Mouse (Mus musculus): ENCODE measurements around the gene Trim2.
A peak's percentile ranks its signal among the peaks of the same experiment; 100 is the strongest.

The Trim2 gene

DNA sequence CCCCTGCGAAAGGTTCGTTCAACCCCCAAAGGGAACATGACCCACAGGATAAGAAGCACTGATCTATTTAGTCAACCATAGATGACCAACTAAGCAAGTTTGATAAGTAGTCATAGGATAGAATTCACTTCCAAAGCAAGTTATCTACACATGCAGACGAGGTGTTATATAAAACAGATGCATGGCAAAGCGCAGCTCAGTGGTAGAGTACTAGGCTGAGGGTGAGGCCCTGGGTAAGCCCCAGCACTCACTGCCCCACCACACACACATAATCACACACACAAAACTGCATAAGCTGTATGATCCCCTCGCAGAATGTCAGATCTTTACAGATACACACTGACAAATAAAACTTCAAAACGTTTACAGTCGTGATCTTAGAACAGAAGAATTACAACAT lies 170.2 kb downstream of the Trim2 start:
- DNase-seq (ENCODE audit: low spot score): no peak

DNA sequence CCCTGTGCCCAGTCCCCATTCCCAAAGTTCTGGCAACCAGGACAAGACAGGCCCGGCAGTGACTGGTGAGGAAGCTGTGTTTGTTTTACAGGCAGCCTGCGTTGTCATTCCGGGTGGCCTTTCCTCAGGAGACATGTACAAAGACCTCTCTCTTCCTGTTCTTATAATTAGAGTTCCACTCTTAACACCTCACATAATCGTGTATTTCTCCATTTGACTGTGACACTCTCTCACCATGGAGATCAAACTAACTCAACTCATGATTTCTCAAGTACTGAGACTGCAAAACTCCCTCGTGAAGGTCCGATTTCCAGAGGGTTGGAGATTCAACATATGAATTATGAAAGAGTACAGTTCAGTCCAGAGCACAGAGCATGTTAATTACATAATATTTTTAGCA lies 170.7 kb downstream of the Trim2 start:
- no peak for DNase-seq (ENCODE audit: low spot score)

DNA sequence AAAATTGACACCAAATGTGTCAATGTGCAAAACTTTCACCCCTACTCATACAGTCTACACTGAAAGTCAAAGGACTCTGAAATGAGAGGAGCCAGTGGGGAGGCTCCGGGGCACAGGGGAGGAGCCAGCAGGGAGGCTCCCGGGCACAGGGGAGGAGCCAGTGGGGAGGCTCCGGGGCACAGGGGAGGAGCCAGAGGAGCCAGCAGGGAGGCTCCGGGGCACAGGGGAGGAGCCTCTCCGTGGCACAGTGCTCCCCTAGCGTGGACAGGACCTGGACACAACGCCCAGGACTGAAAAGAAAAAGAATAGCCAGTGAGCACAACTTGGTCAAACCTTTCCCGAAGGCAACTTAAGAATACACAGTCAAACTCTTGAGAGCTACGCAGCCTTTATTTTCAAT lies 171.3 kb downstream of the Trim2 start:
- peak; percentile 47 for DNase-seq (ENCODE audit: low spot score)

DNA sequence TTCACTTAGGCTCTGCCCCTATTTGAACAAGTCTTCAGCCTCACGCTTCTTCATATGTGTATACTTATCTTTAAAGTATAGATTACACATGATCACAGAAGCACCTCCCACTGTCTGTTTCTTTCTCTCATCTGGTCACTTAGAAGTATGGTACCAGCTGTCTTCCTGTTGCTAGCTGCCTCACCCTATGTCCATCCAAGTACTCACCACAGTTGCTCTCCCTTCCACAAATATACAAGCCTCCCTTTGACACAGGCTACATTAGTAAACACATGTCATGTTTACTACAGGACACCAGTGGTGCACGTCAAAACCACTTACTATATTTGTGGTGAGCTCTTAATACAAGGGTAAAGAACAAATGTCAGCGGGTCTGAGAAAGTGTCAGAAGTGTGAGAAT lies 175.3 kb downstream of the Trim2 start:
- no peak for DNase-seq (ENCODE audit: low spot score)

DNA sequence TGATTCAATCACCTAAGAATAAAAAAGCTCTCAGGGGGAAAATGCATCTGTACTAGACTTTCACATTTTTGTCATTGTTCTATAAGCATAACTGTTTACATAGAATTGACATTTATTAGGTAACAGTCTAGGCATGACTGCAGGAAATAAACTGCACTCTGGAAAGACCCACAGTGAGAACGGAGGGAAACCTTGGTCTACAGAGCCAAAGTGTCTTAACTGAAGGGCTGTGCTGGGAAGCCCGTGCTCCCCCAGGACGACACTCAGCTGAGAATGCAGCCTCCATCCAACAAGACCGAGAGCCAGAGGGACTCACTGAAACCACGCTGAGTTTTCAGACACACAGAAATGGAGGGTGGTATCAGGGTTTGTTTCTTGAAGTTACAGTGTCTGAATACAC lies 175.9 kb downstream of the Trim2 start:
- DNase-seq (ENCODE audit: low spot score): no peak

DNA sequence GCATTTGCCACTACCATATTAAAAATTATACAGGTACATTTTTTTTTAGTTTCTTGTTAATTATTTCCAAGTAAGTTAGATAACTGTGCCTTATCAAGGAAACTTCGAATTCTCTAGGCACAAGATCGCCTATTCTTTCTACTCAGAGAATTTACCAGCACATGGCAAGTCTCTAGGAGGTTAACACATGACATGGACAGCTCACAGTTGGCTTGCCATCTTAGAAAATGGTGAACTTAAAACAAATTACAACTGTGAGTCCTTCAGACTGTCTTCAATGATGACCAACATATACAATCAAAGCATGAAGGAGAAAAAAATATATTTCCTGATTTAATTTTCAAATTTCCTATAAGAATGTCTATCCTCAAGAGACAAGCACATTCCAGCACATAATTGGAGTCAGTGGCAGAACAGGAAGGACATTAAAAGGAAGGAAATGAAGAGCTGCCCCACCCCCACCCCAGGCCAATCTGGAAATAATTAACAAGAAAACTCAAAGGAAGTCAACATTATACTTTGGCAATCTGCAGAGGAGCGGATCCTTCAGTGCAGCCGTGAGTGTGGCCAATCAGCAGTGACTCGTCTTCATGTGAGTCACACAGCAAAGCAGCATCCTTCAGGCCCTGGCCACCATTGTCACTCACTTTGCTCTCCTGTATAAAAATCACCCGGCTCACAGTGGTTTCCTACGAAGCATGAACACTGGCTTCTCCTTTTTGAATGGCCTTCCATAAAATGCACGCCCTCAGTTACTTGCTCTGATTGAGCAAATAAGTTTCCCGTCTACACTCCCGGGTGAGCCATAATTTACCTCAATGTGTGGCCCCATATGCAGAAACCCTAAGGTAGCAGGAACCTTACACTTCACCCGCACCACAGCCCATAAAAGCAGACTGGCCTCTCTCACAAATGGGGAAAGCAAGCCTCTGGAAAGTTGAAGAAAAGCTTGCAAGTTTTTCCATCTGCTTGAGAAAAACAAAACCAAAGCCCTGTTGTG lies 177.5 kb downstream of the Trim2 start:
- DNase-seq (ENCODE audit: low spot score): peak; percentile 66

DNA sequence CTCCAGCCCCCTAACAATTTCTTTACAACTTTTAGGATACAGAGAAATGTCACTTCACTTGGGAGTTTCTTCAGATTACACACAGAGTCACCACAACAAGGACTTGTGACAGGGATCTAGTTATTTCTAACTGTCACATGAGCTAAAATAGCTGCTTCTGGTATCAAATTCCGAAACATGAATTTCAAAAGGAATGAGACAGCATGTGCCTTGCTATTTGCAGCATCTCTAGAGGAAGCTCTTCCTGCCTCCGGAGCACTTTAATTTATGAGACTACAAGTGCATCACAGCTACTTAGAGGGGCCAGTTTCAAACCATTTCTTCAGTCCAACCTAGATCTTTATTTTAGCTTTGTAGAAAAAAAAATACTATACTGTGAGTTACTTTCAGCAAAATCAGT lies 179.2 kb downstream of the Trim2 start:
- DNase-seq (ENCODE audit: low spot score): no peak

DNA sequence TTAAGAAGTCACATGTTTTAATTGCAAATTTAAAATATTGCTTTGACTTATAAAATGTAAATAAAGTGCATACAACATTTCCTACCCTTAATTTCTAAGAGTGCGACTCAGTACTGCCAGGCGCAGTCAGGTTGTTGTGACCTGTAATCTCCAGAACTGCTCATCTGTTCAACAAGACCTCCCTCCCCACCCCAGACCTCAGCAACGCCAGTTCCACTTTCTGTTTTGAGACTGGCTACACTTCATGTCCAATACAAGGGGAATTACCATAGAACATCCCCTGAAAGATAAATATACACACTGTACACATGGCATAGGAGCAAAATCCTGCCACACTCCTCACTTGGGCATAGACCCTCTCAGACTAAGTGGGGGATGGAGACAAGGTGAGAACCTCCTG lies 180.0 kb downstream of the Trim2 start:
- no peak for DNase-seq (ENCODE audit: low spot score)

DNA sequence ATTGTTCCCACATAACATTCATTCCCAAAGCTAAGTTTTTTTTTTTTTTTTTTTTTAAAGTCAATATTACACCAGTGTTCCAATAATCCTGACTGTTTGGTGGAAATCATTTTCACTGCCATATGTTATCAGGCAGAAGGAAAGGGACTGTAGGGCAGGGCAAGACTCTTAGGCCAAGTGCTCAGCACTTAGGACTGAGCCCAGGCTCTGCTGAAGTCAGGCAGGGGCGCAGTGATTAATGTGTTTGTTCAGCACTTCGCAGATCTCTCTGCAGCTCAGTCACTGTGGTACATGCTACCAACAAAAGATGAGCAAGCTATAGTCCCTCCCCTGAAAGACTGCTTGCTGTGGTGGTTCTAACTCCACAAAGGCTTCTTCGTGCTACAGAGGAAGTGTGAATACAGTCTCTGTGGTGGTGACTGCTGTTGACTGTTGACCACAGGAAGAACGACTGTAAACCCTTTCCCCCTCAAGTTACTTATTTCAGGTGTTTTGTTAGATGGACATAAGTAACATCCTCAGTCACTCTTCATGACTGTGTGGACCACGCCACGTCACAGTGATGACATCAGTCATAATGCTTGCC lies 180.9 kb downstream of the Trim2 start:
- no peak for DNase-seq (ENCODE audit: low spot score)

DNA sequence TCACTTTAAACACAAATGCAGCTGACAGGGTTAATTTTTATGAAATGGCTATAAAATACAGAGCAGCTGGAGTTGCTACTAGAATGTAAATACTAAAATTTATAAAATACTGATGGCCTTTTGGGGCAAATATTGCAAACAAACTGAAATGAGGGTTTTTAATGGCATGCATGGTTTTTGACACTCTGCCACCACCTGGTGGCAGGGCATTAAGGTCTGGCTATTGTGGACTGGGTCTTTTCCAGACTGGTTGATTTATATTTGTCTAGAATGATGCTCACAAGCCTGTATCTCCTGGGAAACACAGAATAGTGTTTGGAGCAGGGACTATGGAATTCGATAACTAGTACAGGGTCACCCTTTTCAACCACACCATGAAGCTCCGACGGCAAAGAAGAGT lies 183.2 kb downstream of the Trim2 start:
- DNase-seq (ENCODE audit: low spot score): peak; percentile 39

DNA sequence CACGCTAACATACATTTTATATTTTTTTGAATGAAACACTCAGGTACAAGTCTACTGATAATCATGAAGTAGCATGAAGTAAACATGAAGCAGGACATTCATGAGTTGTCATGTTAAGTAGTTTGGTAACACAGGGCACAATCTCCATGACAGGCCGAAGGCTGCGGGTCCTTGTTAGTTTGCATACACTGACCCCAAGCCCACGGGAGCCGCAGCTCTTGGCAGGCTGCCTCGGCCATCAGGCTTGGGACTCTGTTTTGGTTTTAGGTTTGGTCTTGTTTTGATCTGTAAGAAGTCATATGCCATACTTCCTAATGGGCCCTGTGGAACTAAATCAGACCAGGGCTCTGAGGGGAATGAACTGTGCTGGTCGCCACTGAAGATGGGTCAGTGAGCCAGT lies 188.0 kb downstream of the Trim2 start:
- no peak for DNase-seq (ENCODE audit: low spot score)

DNA sequence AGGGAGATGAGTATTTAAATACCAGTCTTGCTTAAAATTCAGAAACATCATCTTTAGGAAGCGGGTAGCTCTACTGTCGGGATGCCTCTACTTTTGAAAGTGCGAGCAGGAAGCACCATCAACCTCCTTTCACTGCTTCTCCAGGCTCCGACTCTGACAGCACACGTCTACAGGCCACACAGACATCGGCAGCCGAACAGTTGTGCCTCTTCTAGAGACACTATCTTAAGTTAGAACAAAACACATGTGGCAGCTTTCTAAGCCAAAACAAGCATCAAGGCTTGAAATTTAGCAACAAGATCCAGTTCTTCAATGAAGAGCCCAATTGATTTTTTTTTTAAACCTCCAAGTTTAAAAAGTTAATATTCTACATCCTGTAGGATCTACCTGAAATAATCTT lies 188.5 kb downstream of the Trim2 start:
- DNase-seq (ENCODE audit: low spot score): no peak

Data from embryo, embryonic 10.5 days (tissue).